Mouse (Mus musculus): ENCODE data around the gene Vcp. TPM values are rescaled to one million over a fixed set of nuclear protein-coding genes. Genes with fewer than 3 reads are reported as not detected.

Vcp gene
- polyA plus RNA-seq, 1 experiment from 2014 or later: 242 TPM

DNA sequence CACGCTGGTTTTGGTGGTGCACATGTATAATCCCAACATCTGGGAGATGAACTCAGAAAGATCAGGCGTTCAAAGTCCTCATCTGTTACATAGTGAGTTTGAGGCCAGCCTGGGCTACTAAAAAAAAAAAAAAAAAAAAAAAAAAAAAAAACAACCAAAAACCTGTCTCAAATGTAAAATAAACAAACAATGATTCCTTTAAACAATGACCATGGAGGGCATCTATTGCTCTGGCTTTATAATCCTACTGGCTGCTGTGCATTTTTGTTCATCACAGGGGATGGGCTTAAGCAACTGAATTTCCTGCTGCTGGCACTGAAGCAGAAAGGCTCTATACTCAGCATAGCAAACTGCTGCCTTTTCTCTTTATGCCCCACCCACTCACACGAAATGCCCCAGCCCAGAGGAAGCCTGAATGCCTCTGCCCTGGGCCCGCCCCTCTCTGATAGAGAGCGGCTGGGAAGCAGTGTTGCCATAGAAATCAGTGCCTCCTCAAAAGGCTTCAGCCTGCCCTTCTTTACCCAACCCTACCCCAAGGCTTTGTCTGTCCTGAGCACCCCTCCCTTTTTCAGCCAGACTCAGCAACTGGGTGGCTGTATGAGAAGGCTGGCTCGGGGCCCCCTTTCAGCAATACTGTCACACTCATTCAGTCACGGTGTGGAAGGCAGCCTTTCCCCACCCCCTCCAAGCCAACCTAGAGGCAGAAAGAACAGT, 43.5 kb upstream of the Vcp start:
- H3K9me3 ChIP-seq (ENCODE audit: low read length): no peaks in the 10 kb centered on the region
- H3K27ac ChIP-seq (ENCODE audit: low read length): peak overlapping the region; percentile 91
- H3K36me3 ChIP-seq (ENCODE audit: insufficient read depth, low read length): no peaks in the 10 kb centered on the region
- peak overlapping the region; percentile 82 for H3K4me2 ChIP-seq (replicated peaks; ENCODE audit: low read depth, low read length)
- peaks cover 18% of the 10 kb centered on the region for H3K4me1 ChIP-seq (ENCODE audit: insufficient read depth, low read depth, low read length)
- ATAC-seq (peak; percentile 18), DNase-seq (ENCODE audit: low spot score) (peak; percentile 95)
- H3K4me3 ChIP-seq (ENCODE audit: low read depth, low read length): peak overlapping the region; percentile 10; the same call in 1 of the 2 replicates
- no peak overlapping the region; the same call in 1 of the 2 replicates for H3K9ac ChIP-seq (replicated peaks; ENCODE audit: low read depth)
- WGBS: 17% methylated on average over 7 of the region's 7 CpGs
- no peaks in the 10 kb centered on the region for H3K27me3 ChIP-seq (replicated peaks; ENCODE audit: insufficient read depth, low read length)
- TF ChIP-seq EP300 (IDR thresholded peaks at IDR 0.05): no peak
- TF ChIP-seq CTCF (IDR thresholded peaks at IDR 0.05): no peak

DNA sequence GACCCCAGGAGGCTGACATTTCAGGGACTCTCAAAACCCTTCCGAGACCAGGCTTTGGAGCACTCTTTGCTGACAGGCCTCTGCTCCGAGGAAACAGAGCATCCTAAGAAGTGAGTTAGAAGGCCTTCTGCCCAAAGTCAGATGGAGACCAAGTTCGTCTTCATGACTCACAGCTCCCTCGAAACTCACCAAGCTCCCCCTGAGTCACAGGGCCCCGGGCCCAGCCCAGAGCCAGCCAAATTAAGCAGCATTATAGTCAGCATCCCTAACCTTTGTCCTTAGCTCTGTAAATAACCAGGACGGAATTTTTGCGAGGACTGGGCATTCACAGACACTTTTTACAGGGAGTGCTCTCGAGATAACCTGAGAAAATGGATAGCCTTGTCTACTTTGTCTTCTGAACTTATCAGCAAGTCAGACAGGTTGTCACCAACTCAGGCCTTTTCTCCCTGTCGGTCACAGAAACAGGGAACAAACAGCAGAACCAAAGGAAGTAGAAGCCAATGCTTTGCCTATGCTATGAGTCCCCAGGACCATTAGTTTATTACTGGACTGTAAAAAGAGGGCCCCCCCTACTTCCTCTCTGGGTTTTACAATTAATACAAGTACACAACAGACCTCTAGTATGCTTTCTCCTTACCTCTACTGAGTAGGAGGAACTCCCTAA, 40.7 kb upstream of the Vcp start:
- no peaks in the 10 kb centered on the region for H3K9me3 ChIP-seq (ENCODE audit: low read length)
- TF ChIP-seq EP300 (IDR thresholded peaks at IDR 0.05) (no peak), CTCF (IDR thresholded peaks at IDR 0.05) (no peak)
- H3K27ac ChIP-seq (ENCODE audit: low read length): peak overlapping the region; percentile 57
- 65% methylated on average over 9 of the region's 9 CpGs for WGBS
- H3K27me3 ChIP-seq (replicated peaks; ENCODE audit: insufficient read depth, low read length): no peaks in the 10 kb centered on the region
- no peak for DNase-seq (ENCODE audit: low spot score)
- no peak for ATAC-seq
- no peak overlapping the region for H3K4me2 ChIP-seq (replicated peaks; ENCODE audit: low read depth, low read length)
- H3K4me3 ChIP-seq (ENCODE audit: low read depth, low read length): no peak overlapping the region
- H3K4me1 ChIP-seq (ENCODE audit: insufficient read depth, low read depth, low read length): peaks cover 19% of the 10 kb centered on the region
- no peak overlapping the region for H3K9ac ChIP-seq (replicated peaks; ENCODE audit: low read depth)
- no peaks in the 10 kb centered on the region for H3K36me3 ChIP-seq (ENCODE audit: insufficient read depth, low read length)

GRCm38 (mm10) chr4:43040114-43040572, 39.8 kb upstream of the Vcp start:
- DNase-seq (ENCODE audit: low spot score) (peak; percentile 100), ATAC-seq (peak; percentile 96)
- Histone ChIP-seq H3K4me3 (ENCODE audit: low read depth, low read length) (peak overlapping the region; percentile 71), H3K27ac (ENCODE audit: low read length) (peak overlapping the region; percentile 90), H3K9me3 (ENCODE audit: low read length) (no peaks in the 10 kb centered on the region), H3K4me1 (ENCODE audit: insufficient read depth, low read depth, low read length) (peaks cover 19% of the 10 kb centered on the region), H3K36me3 (ENCODE audit: insufficient read depth, low read length) (no peaks in the 10 kb centered on the region; the same call in 1 of the 2 replicates), H3K4me2 (replicated peaks; ENCODE audit: low read depth, low read length) (peak overlapping the region; percentile 91), H3K27me3 (replicated peaks; ENCODE audit: insufficient read depth, low read length) (no peaks in the 10 kb centered on the region), H3K9ac (replicated peaks; ENCODE audit: low read depth) (peak overlapping the region; percentile 90)
- TF ChIP-seq EP300 (IDR thresholded peaks at IDR 0.05) (no peak; the same call in 1 of the 2 replicates), CTCF (IDR thresholded peaks at IDR 0.05) (no peak; the same call in 1 of the 2 replicates)
- 3% methylated on average over 20 of the region's 25 CpGs for WGBS

GRCm38 (mm10) chr4:43039609-43040008, 39.3 kb upstream of the Vcp start:
- H3K27ac ChIP-seq (ENCODE audit: low read length): peak overlapping the region; percentile 90
- peak overlapping the region; percentile 91 for H3K4me2 ChIP-seq (replicated peaks; ENCODE audit: low read depth, low read length)
- no peak for DNase-seq (ENCODE audit: low spot score)
- peak overlapping the region; percentile 71 for H3K4me3 ChIP-seq (ENCODE audit: low read depth, low read length)
- H3K27me3 ChIP-seq (replicated peaks; ENCODE audit: insufficient read depth, low read length): no peaks in the 10 kb centered on the region
- no peak; the same call in 1 of the 2 replicates for ATAC-seq
- WGBS: 4% methylated on average over 11 of the region's 11 CpGs
- H3K9ac ChIP-seq (replicated peaks; ENCODE audit: low read depth): peak overlapping the region; percentile 90
- peaks cover 4% of the 10 kb centered on the region; the same call in 1 of the 2 replicates for H3K36me3 ChIP-seq (ENCODE audit: insufficient read depth, low read length)
- H3K4me1 ChIP-seq (ENCODE audit: insufficient read depth, low read depth, low read length): peaks cover 14% of the 10 kb centered on the region
- H3K9me3 ChIP-seq (ENCODE audit: low read length): no peaks in the 10 kb centered on the region
- TF ChIP-seq EP300 (IDR thresholded peaks at IDR 0.05): no peak
- TF ChIP-seq CTCF (IDR thresholded peaks at IDR 0.05): no peak

- peak overlapping the region; percentile 90 for H3K27ac ChIP-seq (ENCODE audit: low read length)
- 44% methylated on average over 15 of the region's 15 CpGs for WGBS
- no peaks in the 10 kb centered on the region for H3K27me3 ChIP-seq (replicated peaks; ENCODE audit: insufficient read depth, low read length)
- H3K4me2 ChIP-seq (replicated peaks; ENCODE audit: low read depth, low read length): peak overlapping the region; percentile 91
- TF ChIP-seq CTCF (IDR thresholded peaks at IDR 0.05) (no peak), EP300 (IDR thresholded peaks at IDR 0.05) (no peak)
- peak; percentile 23 for ATAC-seq
- H3K4me1 ChIP-seq (ENCODE audit: insufficient read depth, low read depth, low read length): peaks cover 8% of the 10 kb centered on the region
- H3K9me3 ChIP-seq (ENCODE audit: low read length): no peaks in the 10 kb centered on the region
- peaks cover 12% of the 10 kb centered on the region for H3K36me3 ChIP-seq (ENCODE audit: insufficient read depth, low read length)
- peak overlapping the region; percentile 71 for H3K4me3 ChIP-seq (ENCODE audit: low read depth, low read length)
- peak overlapping the region; percentile 90 for H3K9ac ChIP-seq (replicated peaks; ENCODE audit: low read depth)
- peak; percentile 85 for DNase-seq (ENCODE audit: low spot score)
Observed at GRCm38 (mm10) chr4:43038567-43039495, 38.5 kb upstream of the Vcp start.

Data from lung, postnatal 0 days (tissue).